Mouse (Mus musculus) bone marrow, adult 2 months (tissue): ENCODE results near the gene Kpna3. TPM values are rescaled to one million over a fixed set of nuclear protein-coding genes. Genes with fewer than 3 reads are reported as not detected.

Source experiments
- H3K27ac ChIP-seq: fragments of 200-500 bp; 2 replicates; pipeline ENCODE4 v1.5.1; 2012; ENCODE audit warnings: low read depth, mild to moderate bottlenecking, control low read depth, inconsistent platforms, low read length; ENCODE audit not compliant: control insufficient read depth, poor library complexity, insufficient read depth
- H3K4me1 ChIP-seq: fragments of 200-500 bp; 2 replicates; pipeline ENCODE4 v1.6.1; 2011; ENCODE audit warnings: low read length; ENCODE audit not compliant: control insufficient read depth, insufficient read depth
- H3K4me3 ChIP-seq: fragments of 200-500 bp; replicated peaks from 2 replicates; pipeline ENCODE3; 2011; ENCODE audit warnings: mild to moderate bottlenecking, low read depth, low read length, control low read depth; ENCODE audit not compliant: control insufficient read depth
- CTCF ChIP-seq: fragments of 200-500 bp; IDR thresholded peaks from 2 replicates; pipeline ENCODE4 v1.5.1; 2011; ENCODE audit warnings: low read length, control low read depth; ENCODE audit not compliant: control insufficient read depth, insufficient read depth
- POLR2A ChIP-seq: fragments of 200-500 bp; IDR thresholded peaks from 2 replicates; pipeline ENCODE4 v1.6.1; 2011; ENCODE audit warnings: low read depth, mild to moderate bottlenecking, control low read depth, low read length, borderline replicate concordance; ENCODE audit not compliant: control insufficient read depth
- WGBS: fragments of 180-500 bp; shearing (Covaris S2); methylation state at CpG from one replicate; pipeline ENCODE4 v1.1.7; 2018; 5-methylcytosine and 5-hydroxymethylcytosine counted together
- polyA plus RNA-seq: library from polyadenylated mRNA; stranded (reverse); fragments of >200 nt; gene quantifications from 2 replicates; pipeline ENCODE4 v1.2.4, GENCODE M21; 2011; ENCODE audit warnings: low replicate concordance; ENCODE audit not compliant: missing spikeins, insufficient read depth, insufficient read length

Kpna3 gene
- polyA plus RNA-seq, 1 experiment = 16.7 TPM

- Histone ChIP-seq H3K27ac (no peak overlapping the region), H3K4me3 (no peak overlapping the region), H3K4me1 (no peaks in the 10 kb centered on the region; the same call in 1 of the 2 replicates)
- TF ChIP-seq CTCF (no peak), POLR2A (no peak)
- 86% methylated on average over 5 of the region's 5 CpGs for WGBS
These were observed 25.5 kb downstream of the Kpna3 start for GRCm38 (mm10) chr14:61414199-61414598.

GRCm38 (mm10) chr14:61413686-61414085, 26.0 kb downstream of the Kpna3 start:
- TF ChIP-seq CTCF = no peak
- no peak for TF ChIP-seq POLR2A
- Histone ChIP-seq H3K4me1 (peaks cover 2% of the 10 kb centered on the region), H3K4me3 (no peak overlapping the region), H3K27ac (no peak overlapping the region)
- 59% methylated on average over 3 of the region's 3 CpGs for WGBS

DNA sequence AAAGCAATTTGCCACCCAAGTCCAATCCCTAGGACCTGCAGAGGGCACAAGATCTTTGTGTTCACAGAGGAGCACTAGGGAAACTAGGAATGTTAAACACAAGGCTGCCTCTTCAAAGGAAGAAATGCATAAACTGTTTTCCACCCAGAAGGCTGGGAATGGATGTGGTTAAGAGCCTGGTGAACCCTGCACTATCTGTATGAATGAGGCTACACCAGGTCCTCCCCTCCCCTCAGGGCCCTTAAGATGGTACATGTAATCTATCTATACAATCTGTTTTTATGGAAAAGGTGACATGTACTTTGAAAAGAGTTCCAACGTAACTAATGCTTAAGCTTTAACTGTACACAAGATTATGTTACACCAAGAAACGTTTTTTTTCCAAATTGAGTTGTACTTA, 29.7 kb downstream of the Kpna3 start:
- 27% methylated on average over 2 of the region's 2 CpGs for WGBS
- Histone ChIP-seq H3K27ac (no peak overlapping the region), H3K4me3 (no peak overlapping the region), H3K4me1 (peaks cover 2% of the 10 kb centered on the region)
- TF ChIP-seq CTCF = no peak
- TF ChIP-seq POLR2A = no peak

- WGBS = 76% methylated on average over 3 of the region's 3 CpGs
- TF ChIP-seq POLR2A = no peak
- TF ChIP-seq CTCF = no peak
- H3K27ac ChIP-seq = no peak overlapping the region
- no peak overlapping the region for H3K4me3 ChIP-seq
- peaks cover 2% of the 10 kb centered on the region for H3K4me1 ChIP-seq
These were observed 32.6 kb downstream of the Kpna3 start for GRCm38 (mm10) chr14:61407055-61407454.

DNA sequence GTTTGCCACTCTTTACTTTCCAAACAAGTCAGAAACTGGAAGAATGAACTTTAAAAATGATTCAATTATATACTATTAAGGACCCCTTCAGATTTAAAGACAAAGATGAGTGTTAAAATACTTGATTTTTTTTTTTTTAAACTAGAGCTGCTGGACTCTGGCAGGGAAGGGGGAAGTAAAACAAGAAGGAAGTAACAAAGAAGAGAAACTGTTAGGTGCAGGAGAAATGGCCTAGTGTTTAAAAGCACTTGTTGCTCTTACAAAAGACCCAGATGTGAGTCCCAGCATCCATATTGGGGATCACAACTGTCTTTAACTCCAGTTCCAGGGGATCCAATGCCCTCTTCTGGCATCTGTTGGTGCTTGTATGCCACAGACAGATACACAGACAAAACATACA, 33.9 kb downstream of the Kpna3 start:
- no peak overlapping the region for H3K27ac ChIP-seq
- H3K4me3 ChIP-seq = no peak overlapping the region
- no peak for TF ChIP-seq CTCF
- TF ChIP-seq POLR2A = no peak
- H3K4me1 ChIP-seq = peaks cover 2% of the 10 kb centered on the region

GRCm38 (mm10) chr14:61404941-61405340, 34.7 kb downstream of the Kpna3 start:
- TF ChIP-seq POLR2A (no peak), CTCF (no peak)
- Histone ChIP-seq H3K27ac (no peak overlapping the region), H3K4me1 (peaks cover 2% of the 10 kb centered on the region), H3K4me3 (no peak overlapping the region)
- WGBS = 96% methylated on average over 3 of the region's 3 CpGs

DNA sequence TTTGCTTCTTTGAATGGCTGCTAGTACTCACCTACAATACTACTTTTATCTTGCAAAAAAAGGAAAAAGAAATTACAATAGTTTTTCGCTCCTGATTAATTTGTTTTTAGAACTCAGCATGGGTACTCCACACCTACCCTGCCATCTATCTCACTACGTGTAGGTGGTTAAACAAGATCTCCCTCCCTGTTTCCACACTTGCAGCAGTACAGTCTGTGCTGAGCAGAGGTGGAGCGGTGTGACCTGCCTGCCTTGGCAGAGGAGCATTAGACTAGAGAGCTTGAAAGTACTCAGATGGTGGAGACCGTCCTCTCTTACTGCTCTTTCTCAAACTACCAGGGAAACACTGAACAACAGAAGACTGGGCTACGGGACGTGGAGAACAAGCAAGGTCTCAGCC, 44.9 kb downstream of the Kpna3 start:
- Histone ChIP-seq H3K4me1 (no peaks in the 10 kb centered on the region; the same call in 1 of the 2 replicates), H3K27ac (no peak overlapping the region), H3K4me3 (no peak overlapping the region)
- WGBS = 84% methylated on average over 6 of the region's 6 CpGs
- TF ChIP-seq CTCF (no peak), POLR2A (no peak)

DNA sequence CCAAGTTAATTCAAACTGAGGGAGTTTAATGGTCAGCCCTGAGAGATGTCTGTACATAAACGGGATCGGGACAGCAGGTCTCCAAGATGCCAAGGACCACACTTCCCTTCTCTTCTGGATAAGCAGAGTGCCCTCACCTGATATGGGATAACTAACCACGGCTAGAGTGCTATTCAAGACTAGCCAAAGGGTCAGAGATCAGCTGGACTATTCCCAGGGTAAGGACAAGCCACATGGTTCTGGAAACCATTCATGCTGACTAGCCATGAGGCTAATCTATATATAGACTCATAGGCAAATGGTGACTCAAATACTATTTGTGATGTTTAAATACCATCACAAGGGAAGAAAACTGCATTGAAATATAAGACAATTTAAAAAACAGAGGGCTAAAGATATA, 49.1 kb downstream of the Kpna3 start:
- 93% methylated on average over 3 of the region's 3 CpGs for WGBS
- H3K27ac ChIP-seq = no peak overlapping the region
- TF ChIP-seq CTCF (no peak), POLR2A (no peak)
- no peak overlapping the region for H3K4me3 ChIP-seq
- no peaks in the 10 kb centered on the region; the same call in 1 of the 2 replicates for H3K4me1 ChIP-seq

DNA sequence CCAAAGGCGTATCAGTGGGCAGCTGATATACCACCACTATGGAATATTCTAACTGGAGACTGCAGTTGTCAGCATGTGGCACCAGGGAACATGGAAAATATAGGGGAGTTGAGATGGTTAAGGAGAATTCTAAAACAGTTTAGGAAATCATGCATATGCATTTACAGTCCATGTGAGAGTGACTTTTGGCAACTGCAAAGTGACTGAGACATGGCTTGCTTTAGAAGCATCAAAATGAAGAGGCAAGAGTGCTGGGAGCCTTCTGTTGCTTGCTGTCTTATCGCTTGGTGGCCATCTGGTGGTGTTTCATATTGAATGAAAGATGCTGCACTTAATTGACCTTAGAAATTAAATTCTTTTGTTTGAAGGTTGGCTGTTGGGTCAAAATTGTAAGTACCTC, 72.4 kb downstream of the Kpna3 start:
- Histone ChIP-seq H3K4me1 (no peaks in the 10 kb centered on the region; the same call in 1 of the 2 replicates), H3K27ac (no peak overlapping the region), H3K4me3 (no peak overlapping the region)
- 91% methylated on average over 2 of the region's 2 CpGs for WGBS
- TF ChIP-seq CTCF (no peak), POLR2A (no peak)
